Mouse (Mus musculus) left cerebral cortex, postnatal 36 days (tissue): ENCODE results near the gene Ccdc182. TPM values are rescaled to one million over a fixed set of nuclear protein-coding genes. Genes with fewer than 3 reads are reported as not detected.
A peak's percentile ranks its signal among the peaks of the same experiment; 100 is the strongest.

ENCODE experiments used
- DNase-seq, 2 experiments: peaks; one replicate each; pipeline ENCODE4 v3.0.0; 2021 to 2022; ENCODE audit warnings: low spot score in 2 of 2, mixed read lengths in 1 of 2
- intact Hi-C: fragments of 180-260 bp; cut with DNase I; formaldehyde crosslinking; loops from one replicate; pipeline ENCODE4 v1.15.1; 2025
- total RNA-seq, 2 experiments: library from RNA; stranded (reverse); gene quantifications; 2 replicates each; pipeline ENCODE4 v1.2.3; 2021

The Ccdc182 gene
- total RNA-seq, result not detected

GRCm38 (mm10) chr11:88293631-88294393 is at the start of gene Ccdc182:
Gene Ccdc182 (plus strand): TSS chr11:88294058.
- intact Hi-C loops, result loop anchor here (5.0 kb wide), 2 partner anchors 113 to 433 kb away; no protein-coding TSS in a partner anchor
- no peak for DNase-seq

- intact Hi-C loops, result no loop called here
- DNase-seq, result peak; percentile 44 to 46
Observed at GRCm38 (mm10) chr11:88245581-88246170, 48.2 kb upstream of the Ccdc182 start.

- intact Hi-C loops, result no loop called here
- DNase-seq, result no peak
Observed at GRCm38 (mm10) chr11:88248636-88249035, 45.2 kb upstream of the Ccdc182 start.

GRCm38 (mm10) chr11:88250568-88250967 is 43.3 kb upstream of the Ccdc182 start:
- DNase-seq, result no peak
- intact Hi-C loops, result loop anchor here (5.0 kb wide), 2 partner anchors 162 to 477 kb away; no protein-coding TSS in a partner anchor

- intact Hi-C loops, result loop anchor here (5.0 kb wide), 2 partner anchors 161 to 476 kb away; no protein-coding TSS in a partner anchor
- DNase-seq, result no peak
Observed at GRCm38 (mm10) chr11:88251295-88251694, 42.6 kb upstream of the Ccdc182 start.

GRCm38 (mm10) chr11:88251972-88252766 is 41.7 kb upstream of the Ccdc182 start:
- intact Hi-C loops, result loop anchor here (2.0 to 5.0 kb wide), 3 partner anchors 160 to 571 kb away; no protein-coding TSS in a partner anchor
- peak; percentile 79 to 80 for DNase-seq

GRCm38 (mm10) chr11:88252767-88253513 is 40.9 kb upstream of the Ccdc182 start:
- intact Hi-C loops, result loop anchor here (2.0 to 5.0 kb wide), 3 partner anchors 159 to 570 kb away; no protein-coding TSS in a partner anchor
- no peak for DNase-seq

- intact Hi-C loops, result loop anchor here (2.0 to 5.0 kb wide), 3 partner anchors 159 to 569 kb away; no protein-coding TSS in a partner anchor
- no peak for DNase-seq
Observed at GRCm38 (mm10) chr11:88253514-88254167, 40.2 kb upstream of the Ccdc182 start.

GRCm38 (mm10) chr11:88257700-88258099 is 36.2 kb upstream of the Ccdc182 start:
- no peak for DNase-seq
- intact Hi-C loops, result no loop called here

GRCm38 (mm10) chr11:88258212-88258611 is 35.6 kb upstream of the Ccdc182 start:
- intact Hi-C loops, result no loop called here
- no peak for DNase-seq

GRCm38 (mm10) chr11:88260463-88260862 is 33.4 kb upstream of the Ccdc182 start:
- intact Hi-C loops, result no loop called here

GRCm38 (mm10) chr11:88264889-88265288 is 29.0 kb upstream of the Ccdc182 start:
- DNase-seq, result no peak
- intact Hi-C loops, result no loop called here

More at GRCm38 (mm10) chr11:88260463-88260862, 33.4 kb upstream of the Ccdc182 start:
- no peak for DNase-seq

GRCm38 (mm10) chr11:88266311-88266710 is 27.5 kb upstream of the Ccdc182 start:
- intact Hi-C loops, result no loop called here
- DNase-seq, result no peak

- intact Hi-C loops, result no loop called here
- no peak for DNase-seq
Observed at GRCm38 (mm10) chr11:88271870-88272269, 22.0 kb upstream of the Ccdc182 start.

- intact Hi-C loops, result no loop called here
- no peak for DNase-seq
Observed at GRCm38 (mm10) chr11:88274111-88274879, 19.6 kb upstream of the Ccdc182 start.

GRCm38 (mm10) chr11:88274901-88275498 is 18.9 kb upstream of the Ccdc182 start:
- intact Hi-C loops, result no loop called here
- no peak for DNase-seq

- no peak for DNase-seq
- intact Hi-C loops, result no loop called here
Observed at GRCm38 (mm10) chr11:88275949-88276348, 17.9 kb upstream of the Ccdc182 start.
